Mouse (Mus musculus) G1E (cell line): Measurements from ENCODE around the gene Slc25a51. TPM values are rescaled to one million over a fixed set of nuclear protein-coding genes. Genes with fewer than 3 reads are reported as not detected.

Source experiments
- ATAC-seq: 2 replicates; pipeline ENCODE4 v1.8.0; 2016; ENCODE audit warnings: mild to moderate bottlenecking; ENCODE audit not compliant: insufficient number of reproducible peaks, poor library complexity, low FRiP score, severe bottlenecking; ENCODE audit errors: extremely low read depth
- DNase-seq: peaks from one replicate; pipeline ENCODE4 v3.0.0; 2012; ENCODE audit warnings: low spot score
- H3K27me3 ChIP-seq: 2 replicates; pipeline ENCODE4 v1.6.1; 2012; ENCODE audit warnings: mild to moderate bottlenecking, low read length, inconsistent platforms; ENCODE audit not compliant: insufficient read depth
- H3K36me3 ChIP-seq: replicated peaks from 2 replicates; pipeline ENCODE3; 2012; ENCODE audit warnings: mild to moderate bottlenecking, inconsistent platforms
- H3K4me1 ChIP-seq: 2 replicates; pipeline ENCODE4 v1.6.1; 2012; ENCODE audit warnings: low read depth, low read length, inconsistent platforms, mixed read lengths; ENCODE audit not compliant: insufficient read depth
- H3K4me3 ChIP-seq: 2 replicates; pipeline ENCODE4 v1.5.1; 2012; ENCODE audit warnings: low read depth, mild to moderate bottlenecking, inconsistent platforms, low read length, moderate library complexity, mixed read lengths
- H3K9me3 ChIP-seq: replicated peaks from 2 replicates; pipeline ENCODE4 v1.6.1; 2012; ENCODE audit warnings: inconsistent platforms
- CTCF ChIP-seq: IDR thresholded peaks from 2 replicates; pipeline ENCODE4 v1.5.1; 2012; ENCODE audit warnings: low read depth, low read length, inconsistent platforms, mixed read lengths
- GATA1 ChIP-seq: IDR thresholded peaks from 2 replicates; pipeline ENCODE4 v1.6.1; 2012; ENCODE audit warnings: borderline replicate concordance, low read length, inconsistent platforms, mixed read lengths
- GATA2 ChIP-seq: IDR thresholded peaks from 2 replicates; pipeline ENCODE4 v1.6.1; 2012; ENCODE audit warnings: low read depth, low read length, inconsistent platforms, borderline replicate concordance
- POLR2AphosphoS5 ChIP-seq: IDR thresholded peaks from 2 replicates; pipeline ENCODE4 v1.6.1; 2012; ENCODE audit warnings: low read depth, low read length, inconsistent platforms; ENCODE audit not compliant: insufficient replicate concordance
- TAL1 ChIP-seq: conservative IDR thresholded peaks from 2 replicates; pipeline ENCODE4 v1.6.1; 2012; ENCODE audit warnings: low read depth, low read length, inconsistent platforms, mixed read lengths
- polyA plus RNA-seq: library from polyadenylated mRNA; stranded (reverse); fragments of >175 nt; gene quantifications from 2 replicates; pipeline ENCODE4 v1.2.3, GENCODE M21; 2012
- total RNA-seq, 2 experiments: library from RNA; stranded (forward) in 1 of 2; stranded (reverse) in 1 of 2; fragments of 200-1000 nt in 1 of 2; fragments of >200 nt in 1 of 2; fragmentation: Nextera tagmentation in 1 of 2; gene quantifications; 2 replicates each; pipeline ENCODE4 v1.2.3; 2014 to 2017

The Slc25a51 gene
- 72.4 and 84.0 TPM in 2 replicates for total RNA-seq (2014; fragmentation: Nextera tagmentation)
- total RNA-seq (2017) = 42.0 and 46.4 TPM in 2 replicates
- 20.2 and 33.5 TPM in 2 replicates for polyA plus RNA-seq

DNA sequence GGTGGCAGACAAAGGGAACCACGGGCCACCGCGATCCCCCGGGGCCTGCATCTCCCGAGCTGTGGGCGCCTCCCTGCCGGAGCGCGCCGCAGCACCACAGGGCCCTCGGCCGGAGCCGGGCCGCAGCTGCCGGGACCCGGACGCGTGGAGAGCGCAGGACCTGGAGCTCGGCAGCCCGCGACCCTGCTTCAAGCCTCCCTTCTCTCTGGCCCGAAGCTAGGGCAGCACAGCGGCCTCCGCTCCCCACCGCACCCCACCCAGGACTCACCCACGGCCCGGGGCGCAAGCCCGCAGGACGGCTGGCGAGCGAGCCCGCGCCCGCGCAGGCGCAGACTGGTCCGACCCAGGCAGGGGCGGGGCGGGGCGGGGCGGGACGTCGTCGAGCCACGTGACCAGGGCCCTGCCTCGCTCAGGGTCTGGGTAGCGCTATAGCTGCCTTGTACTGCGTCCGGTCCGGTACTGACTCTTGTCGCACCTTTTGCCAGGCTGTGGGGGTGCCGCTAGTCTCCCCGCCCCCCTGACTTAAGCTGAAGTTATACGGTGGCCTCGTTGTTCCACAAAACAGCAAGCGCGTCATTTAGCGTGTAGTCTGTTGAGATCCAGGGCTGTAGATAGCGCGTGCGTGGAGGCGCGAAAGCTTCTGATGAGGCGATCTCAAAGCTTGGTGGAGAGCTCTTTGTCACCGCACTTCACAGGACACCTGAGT is at the start of gene Slc25a51:
Gene Slc25a51, minus strand, starts transcription at position 340 of the 706 bp plus-strand sequence.
- TF ChIP-seq GATA1 = no peak
- no peak for TF ChIP-seq TAL1
- TF ChIP-seq POLR2AphosphoS5 = no peak
- TF ChIP-seq CTCF = no peak
- no peak for TF ChIP-seq GATA2

DNA sequence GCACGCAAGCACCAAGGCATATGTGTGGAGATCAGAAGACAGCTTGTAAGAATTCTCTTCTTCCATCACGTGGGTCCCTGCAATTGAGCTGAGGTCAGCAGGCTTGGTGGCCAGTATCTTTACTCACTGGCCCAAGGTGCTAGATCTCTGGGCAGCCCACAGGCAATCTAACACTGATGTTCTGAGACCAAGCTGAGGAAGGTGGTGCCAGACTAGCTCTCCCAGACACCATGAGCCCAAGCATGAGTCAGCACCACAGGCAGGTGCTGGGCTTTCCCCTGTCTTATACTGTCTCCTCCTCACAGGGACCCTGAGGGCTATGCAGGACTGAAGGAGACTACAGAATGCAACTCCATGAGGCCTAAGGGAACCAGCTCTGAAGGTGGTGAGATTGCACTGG is 49.0 kb upstream of the Slc25a51 start:
- no peak overlapping the region for H3K4me3 ChIP-seq
- DNase-seq (no peak), ATAC-seq (no peak)
- peaks cover 4% of the 10 kb centered on the region; the same call in 1 of the 2 replicates for H3K4me1 ChIP-seq
- TF ChIP-seq POLR2AphosphoS5 (no peak), GATA2 (no peak), CTCF (no peak), GATA1 (no peak), TAL1 (no peak)
- no peaks in the 10 kb centered on the region for H3K36me3 ChIP-seq
- no peaks in the 10 kb centered on the region for H3K9me3 ChIP-seq
- peaks cover 29% of the 10 kb centered on the region for H3K27me3 ChIP-seq

More for the DNA sequence above, at the start of gene Slc25a51:
- Histone ChIP-seq H3K4me3 (peak within 1 kb of the TSS; percentile 94), H3K9me3 (no peaks in the 10 kb centered on the region), H3K36me3 (peaks cover 21% of the 10 kb centered on the region), H3K4me1 (peaks cover 45% of the 10 kb centered on the region), H3K27me3 (peaks cover 23% of the 10 kb centered on the region)
- peak; percentile 76 for ATAC-seq
- DNase-seq = peak; percentile 95

DNA sequence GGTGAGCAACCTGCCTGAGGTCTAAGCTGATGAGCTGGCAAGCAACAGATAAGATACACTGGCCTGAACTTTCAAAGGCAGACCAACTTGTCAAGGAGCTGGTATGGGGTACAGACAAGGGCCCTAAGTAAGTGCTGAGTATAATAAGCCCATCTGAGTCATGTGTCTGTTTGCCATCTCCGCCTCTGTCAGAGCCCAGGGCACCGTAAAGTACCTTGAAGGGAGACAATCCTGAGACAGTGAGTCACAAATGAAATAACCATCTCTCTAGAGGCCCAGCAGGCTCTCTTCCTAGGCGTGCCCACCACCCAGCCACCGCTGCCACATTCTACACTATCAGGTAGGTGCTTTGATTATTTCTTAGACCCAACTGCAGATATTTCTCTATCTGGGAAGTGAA is 46.4 kb upstream of the Slc25a51 start:
- Histone ChIP-seq H3K36me3 (no peaks in the 10 kb centered on the region), H3K9me3 (no peaks in the 10 kb centered on the region), H3K4me3 (no peak overlapping the region), H3K27me3 (peaks cover 37% of the 10 kb centered on the region), H3K4me1 (peaks cover 6% of the 10 kb centered on the region; the same call in 1 of the 2 replicates)
- DNase-seq = no peak
- no peak for ATAC-seq
- TF ChIP-seq TAL1 (no peak), GATA1 (no peak)

GRCm38 (mm10) chr4:45453271-45453851 is 44.8 kb upstream of the Slc25a51 start:
- no peak for TF ChIP-seq GATA2
- no peak for TF ChIP-seq TAL1
- TF ChIP-seq GATA1 = no peak
- no peak for TF ChIP-seq CTCF
- no peak for TF ChIP-seq POLR2AphosphoS5
- ATAC-seq = no peak
- Histone ChIP-seq H3K36me3 (no peaks in the 10 kb centered on the region), H3K27me3 (peaks cover 29% of the 10 kb centered on the region), H3K4me1 (peaks cover 6% of the 10 kb centered on the region; the same call in 1 of the 2 replicates), H3K9me3 (no peaks in the 10 kb centered on the region), H3K4me3 (no peak overlapping the region)
- DNase-seq = no peak

DNA sequence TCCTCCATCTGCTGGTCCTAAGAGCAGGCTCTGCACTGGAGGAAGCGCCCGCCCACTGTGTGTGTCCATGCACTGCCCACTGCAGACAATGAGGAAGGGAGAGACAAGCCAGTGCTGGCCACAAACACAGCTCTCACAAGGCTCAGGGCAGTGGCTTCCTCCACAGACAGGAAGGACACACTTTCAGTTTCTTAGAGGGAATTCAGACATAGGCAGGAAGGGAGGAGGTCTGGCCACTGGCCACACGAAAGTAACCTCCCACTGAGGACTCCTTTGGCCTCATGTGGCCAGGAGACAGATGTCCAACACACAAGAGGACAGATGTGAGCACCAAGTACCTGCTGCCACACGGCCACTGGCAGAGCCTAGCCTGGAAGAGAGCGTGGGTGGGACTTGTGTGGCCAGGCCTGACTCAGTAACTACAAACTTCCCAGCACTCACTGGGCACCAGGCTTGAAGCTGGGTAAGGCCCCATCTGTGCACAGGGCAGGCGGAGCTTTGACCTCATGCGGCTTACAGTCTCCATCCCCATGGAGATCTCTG is 44.1 kb upstream of the Slc25a51 start:
- Histone ChIP-seq H3K4me3 (0 out of 2 replicates have a peak overlapping the region, but pooled peaks have one; percentile 10), H3K27me3 (peaks cover 24% of the 10 kb centered on the region), H3K4me1 (peaks cover 6% of the 10 kb centered on the region; the same call in 1 of the 2 replicates), H3K36me3 (no peaks in the 10 kb centered on the region), H3K9me3 (no peaks in the 10 kb centered on the region)
- ATAC-seq (no peak), DNase-seq (no peak)
- no peak for TF ChIP-seq GATA1
- no peak for TF ChIP-seq GATA2
- no peak for TF ChIP-seq POLR2AphosphoS5
- no peak for TF ChIP-seq TAL1
- no peak for TF ChIP-seq CTCF

- DNase-seq (no peak), ATAC-seq (no peak)
- Histone ChIP-seq H3K4me3 (no peak overlapping the region), H3K4me1 (peaks cover 6% of the 10 kb centered on the region; the same call in 1 of the 2 replicates), H3K27me3 (peaks cover 38% of the 10 kb centered on the region), H3K36me3 (no peaks in the 10 kb centered on the region), H3K9me3 (no peaks in the 10 kb centered on the region)
- TF ChIP-seq POLR2AphosphoS5 (no peak), GATA2 (no peak), CTCF (no peak)
Observed at GRCm38 (mm10) chr4:45449012-45449411, 40.4 kb upstream of the Slc25a51 start.
